Mouse (Mus musculus) lung, postnatal 25 days (tissue): ENCODE measurements around the gene Cngb1.

Experiments used
- DNase-seq: peaks from one replicate; pipeline ENCODE4 v3.0.0; 2022; ENCODE audit warnings: low spot score

Cngb1 gene

GRCm38 (mm10) chr8:95306431-95306830 lies at the start of gene Cngb1:
TSS of gene Cngb1 (minus strand) at chr8:95306585.
- no peak for DNase-seq

- DNase-seq = peak; percentile 58
These were observed 48.2 kb upstream of the Cngb1 start for GRCm38 (mm10) chr8:95354606-95355005.

GRCm38 (mm10) chr8:95352871-95353866 lies 46.8 kb upstream of the Cngb1 start:
- peak; percentile 32 for DNase-seq

GRCm38 (mm10) chr8:95352151-95352870 lies 45.9 kb upstream of the Cngb1 start, which contains the start of gene Mmp15:
TSS of gene Mmp15 (plus strand) at chr8:95352268.
- peak; percentile 84 for DNase-seq

- no peak for DNase-seq
These were observed 45.1 kb upstream of the Cngb1 start for GRCm38 (mm10) chr8:95351461-95351860.

- peak; percentile 73 for DNase-seq
These were observed 42.6 kb upstream of the Cngb1 start for GRCm38 (mm10) chr8:95348811-95349630.

- DNase-seq = no peak
These were observed 42.0 kb upstream of the Cngb1 start for GRCm38 (mm10) chr8:95348356-95348755.

GRCm38 (mm10) chr8:95346643-95347545 lies 40.5 kb upstream of the Cngb1 start:
- peak; percentile 75 for DNase-seq

GRCm38 (mm10) chr8:95344668-95345067 lies 38.3 kb upstream of the Cngb1 start:
- DNase-seq = no peak

DNA sequence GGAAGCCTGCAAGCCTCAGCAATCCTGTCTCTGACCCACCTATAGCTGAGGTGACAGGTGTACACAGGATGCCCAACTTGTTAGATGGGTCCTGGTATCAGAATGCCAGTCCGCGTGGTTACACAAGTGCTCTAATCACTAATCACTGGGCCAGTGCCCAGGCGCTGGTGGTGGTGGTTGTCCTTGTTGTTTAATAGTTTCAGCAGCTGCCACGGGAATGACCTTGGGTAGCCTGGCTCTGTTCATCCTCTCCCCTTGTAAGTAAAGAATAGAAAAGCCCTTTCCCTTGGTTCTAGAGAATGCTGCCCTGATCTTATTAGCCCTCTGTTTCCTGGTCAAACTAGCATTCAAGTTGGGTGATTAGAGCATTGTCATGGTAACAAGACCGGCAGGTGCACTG lies 35.3 kb upstream of the Cngb1 start:
- no peak for DNase-seq

- DNase-seq = no peak
These were observed 30.0 kb upstream of the Cngb1 start for GRCm38 (mm10) chr8:95336363-95336762.

DNA sequence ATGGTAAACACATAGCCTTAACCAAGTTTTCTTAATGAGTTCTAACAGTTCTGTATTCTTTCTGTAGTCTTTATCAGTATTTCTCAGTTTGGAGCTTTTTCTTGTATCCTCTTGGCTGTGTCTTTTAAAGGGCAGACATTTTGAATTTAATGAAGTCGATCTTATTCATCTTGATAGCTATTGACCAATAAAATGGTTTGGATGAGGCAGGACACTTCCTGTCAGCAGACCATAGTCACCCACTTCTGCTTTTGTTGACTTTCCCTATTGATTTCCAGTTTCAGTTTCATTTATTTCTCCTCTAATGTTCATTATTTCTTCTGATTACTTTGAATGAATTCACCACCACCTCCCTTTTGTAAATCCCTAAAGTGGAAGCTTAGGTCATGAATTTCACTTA lies 29.3 kb upstream of the Cngb1 start:
- DNase-seq = no peak

DNA sequence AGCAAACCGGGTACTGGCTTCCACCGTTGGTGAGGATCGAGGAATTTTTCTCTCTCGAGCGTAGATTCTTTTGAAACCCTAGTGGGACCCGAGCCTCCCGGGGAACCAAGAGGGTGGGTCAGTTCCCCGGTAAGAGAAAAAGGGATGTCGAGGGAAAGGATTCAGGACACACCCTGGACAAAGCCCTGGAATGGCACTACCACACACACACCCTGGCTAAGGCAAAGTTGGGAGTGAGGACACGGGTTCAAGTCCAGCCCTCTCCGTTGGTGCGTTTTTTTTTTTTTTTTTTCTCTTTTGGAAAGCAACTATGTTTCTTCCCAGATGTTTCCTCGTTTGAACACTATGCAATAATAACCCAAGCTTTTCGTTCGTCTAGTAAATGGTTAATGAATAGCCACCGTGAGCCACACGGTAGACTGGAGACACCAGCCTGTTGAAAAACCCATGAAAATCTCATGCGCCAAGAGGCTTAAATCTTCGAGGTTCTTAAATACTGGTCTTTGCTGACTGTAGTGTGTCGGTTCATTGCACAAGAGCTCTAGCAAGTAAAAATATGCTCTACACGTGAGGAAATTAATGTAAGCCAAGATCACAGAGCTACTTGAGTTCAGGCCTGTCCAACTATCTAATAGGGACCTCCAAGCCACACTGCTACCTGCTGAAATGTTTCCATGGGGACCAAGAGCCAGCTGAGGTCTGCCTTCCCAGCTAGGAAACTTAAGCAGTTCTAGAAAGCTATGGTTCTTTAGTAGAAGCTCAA lies 26.2 kb upstream of the Cngb1 start:
- no peak for DNase-seq

DNA sequence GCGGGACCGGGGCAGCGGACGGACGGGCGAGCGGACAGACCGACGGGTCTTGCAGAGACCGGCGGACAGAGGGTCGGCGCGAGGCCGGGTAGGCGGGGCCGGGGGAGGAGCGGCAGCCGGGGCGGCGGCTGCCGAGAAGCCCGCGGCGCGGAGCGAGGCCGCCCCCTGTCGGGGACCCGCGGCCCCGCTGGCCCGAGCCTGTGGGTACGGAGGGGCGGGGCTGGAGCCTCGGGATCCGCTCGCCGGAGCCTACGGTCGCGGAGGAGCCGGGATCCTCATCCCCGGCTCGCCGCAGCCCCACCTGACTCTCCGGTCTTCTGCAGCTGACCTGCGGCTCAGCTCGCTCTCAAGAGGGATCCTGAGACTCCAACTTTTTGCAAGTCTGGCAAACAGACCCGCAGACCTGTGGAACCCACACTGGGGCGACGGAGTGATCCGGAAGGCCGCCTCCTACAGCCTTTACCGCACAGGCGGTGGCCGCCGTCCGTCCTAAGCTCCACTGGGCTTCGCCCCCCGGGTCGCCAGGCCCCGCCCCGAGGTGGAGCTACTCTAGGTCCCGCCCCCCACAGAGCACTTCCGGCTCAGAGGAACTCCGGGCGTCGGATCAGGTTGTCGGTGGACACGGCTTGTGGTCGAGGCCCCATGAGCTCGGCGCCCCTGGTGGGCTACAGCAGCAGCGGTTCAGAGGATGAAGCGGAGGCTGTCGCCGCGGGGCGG lies 25.5 kb upstream of the Cngb1 start, which contains the start of the genes Zfp319 and Usb1:
TSS of gene Zfp319 (minus strand) at position 231 of the 717 bp plus-strand sequence.
TSS of gene Usb1 (plus strand) at position 565 of the 717 bp plus-strand sequence.
- DNase-seq = peak; percentile 94

DNA sequence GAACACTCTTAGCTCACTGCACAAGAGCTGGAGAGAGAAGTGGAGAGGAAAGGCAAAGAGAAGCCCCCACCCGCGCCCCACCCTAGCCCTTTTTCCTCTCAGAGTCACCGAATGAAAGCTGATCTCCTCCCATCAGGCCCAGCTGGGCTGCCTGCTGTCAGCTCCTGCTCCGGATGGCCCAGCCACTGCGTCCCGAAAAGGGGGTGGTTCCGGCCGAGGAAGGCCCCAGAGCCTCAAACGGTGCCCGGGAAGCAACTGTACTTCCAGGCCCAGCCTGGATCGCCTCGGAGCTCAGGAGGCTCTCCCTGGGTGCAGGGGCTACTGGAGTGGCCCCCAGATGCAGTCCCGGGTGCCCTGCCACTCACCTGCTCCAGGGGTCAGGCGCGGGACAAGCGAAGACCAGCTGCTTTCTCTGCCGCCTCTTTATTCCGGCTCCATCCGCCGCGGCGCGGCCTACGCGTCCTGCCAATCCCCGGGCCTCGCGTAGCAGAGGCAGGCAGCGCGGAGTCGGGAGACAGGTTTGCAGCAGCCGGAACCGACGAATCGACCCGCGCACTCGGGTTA lies 24.9 kb upstream of the Cngb1 start:
- DNase-seq = peak; percentile 61

- DNase-seq = no peak
These were observed 24.0 kb upstream of the Cngb1 start for GRCm38 (mm10) chr8:95330367-95330766.

DNA sequence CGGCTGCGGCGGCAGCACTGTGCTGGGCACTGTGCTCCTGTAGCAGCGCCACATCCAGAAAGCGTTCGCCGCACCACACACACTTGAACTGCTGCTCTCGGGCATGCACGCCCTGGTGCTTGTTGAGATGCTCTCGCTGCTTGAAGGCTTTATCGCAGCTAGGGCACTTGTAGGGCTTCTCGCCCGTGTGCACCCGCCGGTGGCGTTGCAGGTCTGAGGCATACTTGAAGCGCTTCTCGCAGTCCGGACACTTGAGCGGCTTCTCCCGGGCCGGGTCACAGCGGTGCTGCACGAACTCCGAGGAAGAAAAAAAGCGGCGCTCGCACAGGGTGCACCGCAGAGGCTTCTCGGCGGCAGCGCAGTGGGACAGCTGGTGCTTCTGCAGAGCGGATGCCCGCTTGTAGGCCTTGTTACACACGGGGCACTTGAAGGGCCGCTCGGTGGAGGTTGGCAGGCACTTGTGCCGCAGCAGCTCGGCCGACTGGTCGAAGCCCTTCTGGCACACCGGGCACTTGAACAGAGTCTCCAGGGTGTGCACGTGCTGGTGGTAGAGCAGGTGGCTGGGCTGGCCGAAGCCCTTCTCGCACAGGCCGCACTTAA lies 21.6 kb upstream of the Cngb1 start:
- no peak for DNase-seq

GRCm38 (mm10) chr8:95326822-95327221 lies 20.4 kb upstream of the Cngb1 start:
- DNase-seq = no peak

GRCm38 (mm10) chr8:95324646-95325045 lies 18.3 kb upstream of the Cngb1 start:
- DNase-seq = no peak
